Mouse (Mus musculus) liver, postnatal 0 days (tissue): ENCODE data around the gene Car5a. TPM values are rescaled to one million over a fixed set of nuclear protein-coding genes. Genes with fewer than 3 reads are reported as not detected.
A peak's percentile ranks its signal among the peaks of the same experiment; 100 is the strongest.

Experiments used
- ATAC-seq: fragments of 200-750 bp; cut with Nextera tagmentation; 2 replicates; pipeline ENCODE4 v1.8.0; 2017; ENCODE audit warnings: mild to moderate bottlenecking, moderate library complexity
- DNase-seq: peaks from one replicate; pipeline ENCODE4 v3.0.0-alpha.2; 2016
- H3K27ac ChIP-seq: fragments of 300-500 bp; sonication (generic); 2 replicates; pipeline ENCODE4 v1.5.1; 2014; ENCODE audit warnings: antibody characterized with exemption, moderate library complexity, mild to moderate bottlenecking, low read depth
- H3K27me3 ChIP-seq: fragments of 300-500 bp; sonication (generic); 2 replicates; pipeline ENCODE4 v1.6.1; 2014; ENCODE audit warnings: low read length, control low read depth, mixed read lengths; ENCODE audit not compliant: insufficient read depth
- H3K36me3 ChIP-seq: fragments of 300-500 bp; sonication (generic); replicated peaks from 2 replicates; pipeline ENCODE4 v1.6.1; 2014; ENCODE audit warnings: mild to moderate bottlenecking, control low read depth, low read length, moderate library complexity, mixed read lengths; ENCODE audit not compliant: insufficient read depth
- H3K4me1 ChIP-seq: fragments of 300-500 bp; sonication (generic); 2 replicates; pipeline ENCODE4 v1.6.1; 2014; ENCODE audit warnings: antibody characterized with exemption, mild to moderate bottlenecking, control low read depth; ENCODE audit not compliant: insufficient read depth
- H3K4me2 ChIP-seq: fragments of 300-500 bp; sonication (generic); 2 replicates; pipeline ENCODE4 v1.6.1; 2014; ENCODE audit warnings: low read depth, mild to moderate bottlenecking, low read length, moderate library complexity, mixed read lengths
- H3K4me3 ChIP-seq: fragments of 300-500 bp; sonication (generic); 2 replicates; pipeline ENCODE4 v1.5.1; 2014; ENCODE audit warnings: low read depth, low read length
- H3K9ac ChIP-seq: fragments of 300-500 bp; sonication (generic); replicated peaks from 2 replicates; pipeline ENCODE4 v1.6.1; 2014; ENCODE audit warnings: mild to moderate bottlenecking, moderate library complexity
- H3K9me3 ChIP-seq: fragments of 300-500 bp; sonication (generic); 2 replicates; pipeline ENCODE4 v1.6.1; 2016; ENCODE audit warnings: mild to moderate bottlenecking, control low read depth, low read length, mixed read lengths
- CTCF ChIP-seq: sonication (generic); IDR thresholded peaks from 2 replicates; pipeline ENCODE4 v1.5.1; 2016; ENCODE audit warnings: antibody characterized with exemption, low read depth
- EP300 ChIP-seq: IDR thresholded peaks from 2 replicates; pipeline ENCODE4 v1.6.1; 2016; ENCODE audit warnings: antibody characterized with exemption, low read depth, mild to moderate bottlenecking
- WGBS: fragments of 180-500 bp; shearing (Covaris S2); extraction: QIAGEN DNeasy Blood & Tissue Kit; methylation state at CpG from one replicate; pipeline ENCODE4 v1.1.7; 2014; ENCODE audit not compliant: insufficient replicate concordance; 5-methylcytosine and 5-hydroxymethylcytosine counted together
- polyA plus RNA-seq: library from polyadenylated mRNA; unstranded; fragments of >200 nt; fragmentation: Nextera tagmentation; extraction: Ambion mirVana; gene quantifications from 2 replicates; pipeline ENCODE4 v1.2.1, GENCODE M21; 2015

Gene Car5a
- polyA plus RNA-seq, 1 experiment from 2014 or later, result 9.6 TPM

DNA sequence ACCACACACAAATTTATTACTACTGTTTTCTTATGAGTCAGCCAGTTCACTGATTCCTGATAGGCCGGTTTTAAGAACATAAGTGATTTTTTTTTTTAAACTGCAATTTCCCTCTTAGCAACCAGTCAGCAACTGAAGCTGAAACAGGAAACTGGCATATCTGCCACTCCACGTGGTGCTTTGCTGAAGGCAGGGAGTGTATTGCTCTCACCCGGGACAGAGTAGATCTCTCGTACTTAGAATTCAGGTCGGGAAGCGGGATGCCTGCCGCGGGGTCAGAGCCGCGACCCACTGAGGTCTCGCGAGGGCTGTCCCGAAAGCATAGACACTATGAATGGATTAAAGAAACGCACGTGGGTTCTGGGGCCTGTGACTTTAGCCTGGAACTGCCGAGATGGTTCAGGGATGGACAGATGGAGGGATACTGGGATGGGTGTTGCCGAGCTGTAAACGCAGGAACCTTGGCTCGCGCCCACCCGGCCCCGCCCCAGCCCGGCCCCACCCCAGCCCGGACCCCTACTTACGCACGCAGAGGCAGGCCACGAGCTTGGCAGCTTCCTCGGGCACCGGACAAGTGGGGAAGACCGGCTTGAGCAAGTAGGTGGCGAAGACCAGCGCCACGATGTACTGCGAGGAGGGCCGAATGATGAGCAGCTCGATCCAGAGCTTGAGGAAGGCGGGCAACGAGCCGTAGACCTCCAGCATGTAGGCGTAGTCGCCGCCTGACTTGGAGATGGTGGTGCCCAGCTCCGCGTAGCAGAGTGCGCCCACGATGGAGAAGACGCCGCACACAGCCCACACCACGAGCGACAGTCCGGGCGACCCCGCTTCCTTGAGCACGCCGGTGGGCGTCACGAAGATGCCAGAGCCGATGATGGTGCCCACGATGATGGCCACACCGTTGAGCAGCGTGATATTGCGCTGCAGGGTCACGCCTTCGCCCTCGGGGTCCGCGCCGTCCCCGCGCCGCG lies 37.9 kb downstream of the Car5a start:
- Histone ChIP-seq H3K9me3 (no peaks in the 10 kb centered on the region), H3K27ac (peak overlapping the region; percentile 44), H3K4me3 (peak overlapping the region; percentile 97), H3K36me3 (no peaks in the 10 kb centered on the region), H3K4me1 (peaks cover 29% of the 10 kb centered on the region), H3K4me2 (peak overlapping the region; percentile 99), H3K9ac (peak overlapping the region; percentile 83), H3K27me3 (no peaks in the 10 kb centered on the region)
- WGBS, result under 1% methylated on average over 59 of the region's 72 CpGs
- TF ChIP-seq EP300, result 0 out of 2 replicates have a peak, but pooled peaks have one; percentile 3
- no peak for TF ChIP-seq CTCF
- peak; percentile 56 for DNase-seq
- peak; percentile 26 for ATAC-seq

DNA sequence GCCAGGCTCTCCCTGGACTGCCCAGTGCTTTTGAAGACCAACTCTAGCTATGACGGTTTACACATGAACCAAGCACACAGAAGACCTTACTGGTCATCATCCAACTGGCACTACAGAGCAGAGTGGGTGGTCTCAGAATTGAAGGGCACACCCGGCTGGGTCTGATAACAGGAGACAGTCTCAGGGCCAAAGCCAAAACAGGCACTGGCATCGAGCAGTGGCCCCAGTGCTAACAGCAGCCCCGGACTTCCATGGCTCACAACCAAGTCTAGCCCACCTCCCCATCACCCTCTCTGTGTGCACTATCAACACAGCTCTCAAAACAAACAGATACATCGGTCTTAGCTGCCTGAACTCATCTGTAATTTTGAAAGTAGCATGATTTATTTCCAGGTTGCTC lies 38.8 kb downstream of the Car5a start:
- 14% methylated on average over 5 of the region's 5 CpGs for WGBS
- ATAC-seq (no peak), DNase-seq (no peak)
- Histone ChIP-seq H3K4me3 (peak overlapping the region; percentile 97), H3K27me3 (no peaks in the 10 kb centered on the region), H3K4me2 (peak overlapping the region; percentile 99), H3K9me3 (no peaks in the 10 kb centered on the region), H3K9ac (peak overlapping the region; percentile 83), H3K4me1 (peaks cover 33% of the 10 kb centered on the region), H3K27ac (no peak overlapping the region), H3K36me3 (no peaks in the 10 kb centered on the region)
- no peak for TF ChIP-seq EP300
- TF ChIP-seq CTCF, result no peak

DNA sequence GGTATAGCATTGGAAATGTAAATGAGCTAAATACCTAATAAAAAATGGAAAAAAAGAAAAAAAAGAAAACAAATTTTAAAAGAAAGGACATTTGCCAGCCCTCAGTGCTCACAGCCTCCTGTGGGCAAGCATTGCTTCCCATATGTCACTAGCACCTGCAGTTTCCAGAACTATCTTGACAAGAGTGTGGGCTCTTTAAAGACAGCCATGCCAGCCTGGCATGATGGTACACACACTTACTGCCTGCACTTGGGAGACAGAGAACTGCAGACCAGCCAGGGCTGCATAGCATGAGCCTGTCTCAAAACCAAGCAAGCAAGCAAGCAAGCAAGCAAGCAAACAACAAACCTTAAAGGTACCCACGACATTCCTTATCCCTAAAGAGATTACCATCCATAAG lies 39.3 kb downstream of the Car5a start:
- no peak for ATAC-seq
- peak overlapping the region; percentile 97 for H3K4me3 ChIP-seq
- no peak overlapping the region for H3K27ac ChIP-seq
- 48% methylated on average over 1 of the region's 1 CpGs for WGBS
- TF ChIP-seq EP300 (no peak), CTCF (no peak)
- DNase-seq, result no peak
- H3K9me3 ChIP-seq, result no peaks in the 10 kb centered on the region
- peak overlapping the region; percentile 83 for H3K9ac ChIP-seq
- H3K27me3 ChIP-seq, result no peaks in the 10 kb centered on the region
- peak overlapping the region; percentile 99 for H3K4me2 ChIP-seq
- H3K36me3 ChIP-seq, result no peaks in the 10 kb centered on the region
- peaks cover 33% of the 10 kb centered on the region for H3K4me1 ChIP-seq

DNA sequence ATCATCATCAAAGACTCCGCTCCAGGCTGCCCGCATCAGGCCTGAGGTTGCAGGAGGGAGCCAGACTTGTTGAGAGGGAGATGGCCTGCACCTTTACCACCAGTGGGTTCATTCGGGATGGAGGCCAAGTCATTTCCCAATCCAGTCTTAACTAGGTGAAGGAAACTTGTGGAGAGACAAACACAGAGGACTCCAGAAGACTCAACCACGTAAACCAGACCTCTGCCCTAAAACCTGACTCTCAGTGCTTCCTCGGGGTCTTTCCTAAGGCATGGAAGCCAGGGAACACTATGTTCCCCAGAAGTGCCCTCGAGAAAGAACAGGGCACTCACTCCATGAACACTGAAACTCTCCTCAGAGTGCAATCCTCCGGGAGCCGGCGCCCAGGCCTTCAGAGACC lies 39.7 kb downstream of the Car5a start:
- Histone ChIP-seq H3K36me3 (no peaks in the 10 kb centered on the region), H3K9ac (peak overlapping the region; percentile 83; the same call in 1 of the 2 replicates)
- WGBS, result 77% methylated on average over 9 of the region's 9 CpGs

DNA sequence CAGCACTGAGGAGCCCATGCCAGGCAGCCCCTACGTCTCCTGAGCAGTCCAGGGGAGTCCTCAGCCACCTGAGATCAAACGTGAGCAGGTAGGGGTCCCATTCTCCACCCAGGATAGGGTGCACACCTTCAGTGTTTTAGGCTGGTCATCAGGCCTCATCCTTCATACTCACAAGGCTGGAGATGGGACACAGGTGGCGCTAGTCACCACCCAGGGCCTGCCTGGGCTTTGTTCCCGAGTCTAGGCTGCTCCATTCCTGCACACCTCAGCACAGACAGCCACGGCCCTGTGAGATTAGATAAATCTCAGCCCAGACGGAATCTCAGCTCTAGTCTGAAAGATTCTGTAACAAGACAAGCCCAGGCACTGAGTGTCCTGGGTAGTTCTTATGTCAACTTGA lies 40.7 kb downstream of the Car5a start:
- no peak for ATAC-seq
- peak; percentile 51 for TF ChIP-seq CTCF
- no peak for TF ChIP-seq EP300
- H3K27ac ChIP-seq, result no peak overlapping the region
- 56% methylated on average over 6 of the region's 6 CpGs for WGBS
- no peaks in the 10 kb centered on the region for H3K27me3 ChIP-seq
- H3K9me3 ChIP-seq, result no peaks in the 10 kb centered on the region
- no peak overlapping the region for H3K4me3 ChIP-seq
- no peak overlapping the region for H3K9ac ChIP-seq
- H3K4me2 ChIP-seq, result no peak overlapping the region
- peaks cover 38% of the 10 kb centered on the region for H3K4me1 ChIP-seq
- no peaks in the 10 kb centered on the region for H3K36me3 ChIP-seq
- DNase-seq, result no peak

More for the DNA sequence above, 39.7 kb downstream of the Car5a start:
- H3K9me3 ChIP-seq, result no peaks in the 10 kb centered on the region
- ATAC-seq, result no peak
- H3K4me1 ChIP-seq, result peaks cover 36% of the 10 kb centered on the region
- TF ChIP-seq EP300, result no peak
- TF ChIP-seq CTCF, result no peak
- H3K27ac ChIP-seq, result no peak overlapping the region
- H3K27me3 ChIP-seq, result no peaks in the 10 kb centered on the region
- peak overlapping the region; percentile 99 for H3K4me2 ChIP-seq
- peak overlapping the region; percentile 97 for H3K4me3 ChIP-seq
- no peak for DNase-seq

DNA sequence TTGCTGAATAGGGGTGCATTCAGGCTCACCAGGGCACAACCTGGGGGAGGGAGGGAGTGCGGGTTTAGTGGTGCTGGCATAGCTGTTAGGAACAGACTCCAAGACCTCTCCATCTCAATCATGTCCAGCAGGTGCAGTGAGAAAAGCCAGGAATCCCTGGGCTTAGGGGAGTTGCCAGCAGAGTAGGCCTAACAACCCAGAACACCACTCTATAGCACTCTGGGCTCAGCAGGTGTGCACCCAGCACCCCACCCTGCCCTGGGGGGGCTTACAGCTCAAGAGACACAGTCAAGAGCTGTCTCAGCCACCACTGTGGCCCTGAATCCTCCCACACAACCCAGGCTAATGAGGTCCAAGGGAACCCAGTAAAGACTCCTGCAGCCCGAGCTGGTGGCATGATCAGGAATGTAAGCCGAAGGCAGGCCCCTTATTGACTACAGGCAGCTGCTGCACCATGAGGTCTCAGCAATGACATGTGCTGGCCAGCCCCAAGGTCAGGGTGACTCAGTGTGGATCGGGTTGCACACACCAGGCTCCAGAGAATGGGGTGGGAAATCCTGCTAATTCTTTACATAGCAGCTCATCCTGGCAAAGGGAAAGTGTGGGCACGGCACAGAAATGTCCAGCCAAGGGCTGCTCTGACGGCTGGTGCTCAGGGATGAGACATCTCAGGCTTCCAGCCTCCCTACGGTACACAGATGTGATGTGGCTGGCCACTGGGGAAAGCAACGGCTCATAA lies 43.0 kb downstream of the Car5a start:
- no peak for TF ChIP-seq CTCF
- no peak for TF ChIP-seq EP300
- H3K4me2 ChIP-seq, result no peak overlapping the region
- DNase-seq (no peak), ATAC-seq (no peak)
- H3K36me3 ChIP-seq, result no peaks in the 10 kb centered on the region
- H3K27ac ChIP-seq, result no peak overlapping the region
- no peaks in the 10 kb centered on the region for H3K9me3 ChIP-seq
- H3K4me1 ChIP-seq, result peaks cover 46% of the 10 kb centered on the region
- no peaks in the 10 kb centered on the region for H3K27me3 ChIP-seq
- 69% methylated on average over 8 of the region's 8 CpGs for WGBS
- H3K4me3 ChIP-seq, result no peak overlapping the region
- no peak overlapping the region for H3K9ac ChIP-seq
